Mouse (Mus musculus) small intestine, adult 2 months (tissue): Measurements from ENCODE around the gene Copb1.

ENCODE experiments used
- CTCF ChIP-seq: fragments of 200-500 bp; IDR thresholded peaks from 2 replicates; pipeline ENCODE4 v1.5.1; 2012; ENCODE audit warnings: low read depth, mild to moderate bottlenecking, control low read depth, inconsistent platforms, low read length, moderate library complexity, mixed read lengths; ENCODE audit not compliant: insufficient replicate concordance, insufficient read length; ENCODE audit errors: extremely low read depth
- POLR2A ChIP-seq: fragments of 200-500 bp; IDR thresholded peaks from 2 replicates; pipeline ENCODE4 v1.6.1; 2012; ENCODE audit warnings: low read depth, mild to moderate bottlenecking, control low read depth, inconsistent platforms, low read length, moderate library complexity

GRCm38 (mm10) chr7:114199428-114200110 is 54.9 kb downstream of the Copb1 start:
- TF ChIP-seq CTCF (no peak), POLR2A (no peak)
